Mouse (Mus musculus) lung, adult 10 weeks (tissue): ENCODE measurements around the gene Ahctf1. TPM values are rescaled to one million over a fixed set of nuclear protein-coding genes. Genes with fewer than 3 reads are reported as not detected.

Experiments
- polyA plus RNA-seq: library from polyadenylated mRNA; stranded (reverse); fragments of 350-450 nt; fragmentation: Illumina TruSeq; extraction: RNeasy Lipid Tissue Mini Kit (QIAGEN cat#74804); gene quantifications from one replicate; pipeline ENCODE4 v1.2.3, GENCODE M21; 2014; ENCODE audit warnings: low read depth, low replicate concordance; ENCODE audit not compliant: insufficient read depth

Ahctf1 gene
- polyA plus RNA-seq = 14.0 TPM

GRCm38 (mm10) chr1:179803513-179804139, at the start of gene Ahctf1:
Gene Ahctf1 (minus strand): TSS chr1:179803680.

GRCm38 (mm10) chr1:179802610-179803512, 619 bp downstream of the Ahctf1 start, which contains the start of gene Gm10518:
Gene Gm10518 (plus strand): TSS chr1:179803376.

GRCm38 (mm10) chr1:179745171-179745570, 58.3 kb downstream of the Ahctf1 start, which contains the start of gene Kif28:
Gene Kif28 (minus strand): TSS chr1:179745271.

Other genes starting within 250 kb of the Ahctf1 start
- 22.0 TPM for gene Sccpdh, start 135.5 kb downstream of the Ahctf1 start, polyA plus RNA-seq
- gene Kif28, start 58.4 kb downstream of the Ahctf1 start, polyA plus RNA-seq = not detected
- gene Gm10518, start 304 bp downstream of the Ahctf1 start, polyA plus RNA-seq = not detected
- gene Cdc42bpa, start 156.8 kb upstream of the Ahctf1 start, polyA plus RNA-seq = 14.6 TPM